Comparison of ENCODE assay signal across 29 mouse cellular contexts in genomic region chr1:155494347-155494746, GRCm38 (mm10).
DNase-seq lines count a peak whose midpoint lies in the region; ATAC-seq and TF ChIP-seq lines count a peak whose summit lies in the region.
"Had no signal": no experiment of that assay in that cellular context is flagged by ENCODE, and none has a peak within 500 bp of the region (broad histone marks: within the 10 kb centered on the region; RNA-seq: fewer than 3 reads in every experiment).

No protein-coding gene starts in this region.

- no peaks in the 10 kb centered on the region for H3K36me3 ChIP-seq in midbrain, embryonic 11.5 days (ENCODE audit: control insufficient read depth, insufficient read depth, low read length)
- H3K36me3 ChIP-seq in midbrain, embryonic 10.5 days: no peaks in the 10 kb centered on the region
- H3K36me3 ChIP-seq: forebrain, embryonic 10.5 days; forebrain, embryonic 15.5 days; hindbrain, embryonic 10.5 days; hindbrain, embryonic 15.5 days; kidney, embryonic 15.5 days; limb, embryonic 12.5 days; lung, embryonic 15.5 days had no signal

- H3K4me1 ChIP-seq in midbrain, embryonic 11.5 days (ENCODE audit: control insufficient read depth, insufficient read depth, low read length): peaks cover 11% of the 10 kb centered on the region; the same call in 1 of the 2 replicates
- peaks cover 24% of the 10 kb centered on the region for H3K4me1 ChIP-seq in midbrain, embryonic 10.5 days
- H3K4me1 ChIP-seq in bone marrow macrophage, adult 2 months (ENCODE audit: control insufficient read depth, insufficient read depth, low read length): peaks cover 18% of the 10 kb centered on the region

- intact Hi-C loops in left cerebral cortex, postnatal 10 days (cut with DNase I): no loop called here

- H3K4me2 ChIP-seq in midbrain, embryonic 11.5 days: no peak overlapping the region
- H3K4me2 ChIP-seq: forebrain, embryonic 15.5 days; hindbrain, embryonic 15.5 days; kidney, embryonic 15.5 days; limb, embryonic 12.5 days; liver, embryonic 11.5 days; lung, embryonic 15.5 days had no signal

- H3K27ac ChIP-seq in midbrain, embryonic 11.5 days (ENCODE audit: low read depth, low read length): no peak overlapping the region
- H3K27ac ChIP-seq in midbrain, embryonic 10.5 days (replicated peaks): no peak overlapping the region
- H3K27ac ChIP-seq in bone marrow macrophage, adult 2 months (ENCODE audit: insufficient read depth, low read depth, low read length): peak overlapping the region; percentile 29
- H3K27ac ChIP-seq: forebrain, embryonic 10.5 days; forebrain, embryonic 15.5 days; hindbrain, embryonic 10.5 days; hindbrain, embryonic 15.5 days; kidney, embryonic 15.5 days; limb, embryonic 12.5 days; lung, embryonic 15.5 days; stomach, postnatal 0 days had no signal

- DNase-seq in adrenal gland, adult (ENCODE audit: inconsistent age in 2 of 2, low spot score in 1 of 2): peak; percentile 26 to 55
- DNase-seq in adrenal gland, adult 18-20 months (ENCODE audit: low spot score in 2 of 2): no peak
- DNase-seq in midbrain, embryonic 11.5 days (ENCODE audit: low spot score, missing footprints): peak; percentile 78
- no peak for DNase-seq in midbrain, embryonic 10.5 days (ENCODE audit: low spot score)
- peak; percentile 49 for DNase-seq in telencephalon, adult 2 months (ENCODE audit: low read depth, low spot score)
- no peak for DNase-seq in left cerebral cortex, adult 11 months (ENCODE audit: low spot score)
- DNase-seq in left cerebral cortex, postnatal 10 days (ENCODE audit: extremely low spot score in 1 of 2, low spot score in 2 of 2): no peak
- DNase-seq: adrenal gland, postnatal 25 days; cerebellum, adult 8-10 months; gastrocnemius, postnatal 10 days; heart, postnatal 14 days; kidney, adult 18-20 months; kidney, postnatal 4 days; lung, postnatal 4 days; midbrain, embryonic 14.5 days; thymus, adult 2 months; thymus, postnatal 36 days had no signal

- 84% methylated on average over 2 of the region's 2 CpGs for WGBS in midbrain, embryonic 11.5 days
- 90% methylated on average over 2 of the region's 2 CpGs for WGBS in midbrain, embryonic 10.5 days

- H3K27me3 ChIP-seq in midbrain, embryonic 11.5 days (ENCODE audit: control insufficient read depth, insufficient read depth, low read length): no peaks in the 10 kb centered on the region; the same call in 1 of the 2 replicates
- H3K27me3 ChIP-seq in midbrain, embryonic 10.5 days (ENCODE audit: low read depth, poor library complexity, severe bottlenecking): peaks cover 26% of the 10 kb centered on the region
- H3K27me3 ChIP-seq: forebrain, embryonic 15.5 days; hindbrain, embryonic 15.5 days; kidney, embryonic 15.5 days; limb, embryonic 12.5 days; lung, embryonic 15.5 days had no signal

- H3K9me3 ChIP-seq in midbrain, embryonic 11.5 days (ENCODE audit: control insufficient read depth, low read length): no peaks in the 10 kb centered on the region
- H3K9me3 ChIP-seq in midbrain, embryonic 10.5 days (replicated peaks): no peaks in the 10 kb centered on the region
- H3K9me3 ChIP-seq: forebrain, embryonic 10.5 days; forebrain, embryonic 15.5 days; hindbrain, embryonic 10.5 days; hindbrain, embryonic 15.5 days; kidney, embryonic 15.5 days; limb, embryonic 12.5 days; lung, embryonic 15.5 days; megakaryocyte, embryonic 14.5 days had no signal

- no peak overlapping the region for H3K4me3 ChIP-seq in midbrain, embryonic 11.5 days (ENCODE audit: low read depth, low read length)
- H3K4me3 ChIP-seq in midbrain, embryonic 10.5 days: no peak overlapping the region
- no peak overlapping the region for H3K4me3 ChIP-seq in bone marrow macrophage, adult 2 months (ENCODE audit: insufficient read depth, low read length)
- H3K4me3 ChIP-seq: forebrain, embryonic 10.5 days; forebrain, embryonic 15.5 days; hindbrain, embryonic 10.5 days; hindbrain, embryonic 15.5 days; kidney, embryonic 15.5 days; limb, embryonic 12.5 days; lung, embryonic 15.5 days; megakaryocyte, embryonic 14.5 days had no signal

- TF ChIP-seq CTCF in bone marrow macrophage, adult 2 months (IDR thresholded peaks at IDR 0.05; ENCODE audit: low read depth, low read length): no peak

- ATAC-seq in midbrain, embryonic 11.5 days (ENCODE audit: low FRiP score): no peak
- ATAC-seq: CD4-positive, CD25-positive, alpha-beta regulatory T cell, adult 4 months; forebrain, embryonic 15.5 days had no signal

- TF ChIP-seq POLR2A in bone marrow macrophage, adult 2 months (IDR thresholded peaks at IDR 0.05; ENCODE audit: borderline replicate concordance, low read depth, low read length): no peak

- H3K9ac ChIP-seq in midbrain, embryonic 11.5 days (ENCODE audit: low read length): no peak overlapping the region
- H3K9ac ChIP-seq: forebrain, embryonic 15.5 days; hindbrain, embryonic 15.5 days; kidney, embryonic 15.5 days; limb, embryonic 12.5 days; lung, embryonic 15.5 days had no signal

Comparison
In these comparisons a context has a peak if more than half of its experiments do, and no peak if none do; other contexts are left out.
1. DNase-seq: peak in adrenal gland, adult (2 of 2), midbrain, embryonic 11.5 days (single experiment) and telencephalon, adult 2 months (single experiment); none in adrenal gland, adult 18-20 months (0 of 2), midbrain, embryonic 10.5 days (single experiment), left cerebral cortex, adult 11 months (single experiment) and left cerebral cortex, postnatal 10 days (0 of 2).